Mouse (Mus musculus) testis, postnatal 14 days (tissue): ENCODE measurements around the gene Gm3839.
"Not testable (repeated sequence)": the region's sequence is repeated elsewhere in the genome, so short reads cannot be mapped to it uniquely, and the experiment has no call there.

Experiments
- DNase-seq: peaks from one replicate; pipeline ENCODE4 v3.0.0; 2021; ENCODE audit warnings: low spot score

Gene Gm3839

DNA sequence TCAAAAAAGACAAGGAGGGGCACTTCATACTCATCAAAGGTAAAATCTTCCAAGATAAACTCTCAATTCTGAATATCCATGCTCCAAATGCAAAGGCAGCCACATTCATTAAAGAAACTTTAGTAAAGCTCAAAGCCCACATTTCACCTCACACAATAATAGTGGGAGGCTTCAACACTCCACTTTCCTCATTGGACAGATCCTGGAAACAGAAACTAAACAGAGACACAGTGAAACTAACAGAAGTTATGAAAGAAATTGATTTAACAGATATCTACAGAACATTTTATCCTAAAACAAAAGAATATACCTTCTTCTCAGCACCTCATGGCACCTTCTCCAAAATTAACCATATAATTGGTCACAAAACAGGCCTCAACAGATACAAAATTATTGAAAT is at the start of gene Gm3839:
Gene Gm3839 (minus strand): TSS at position 101 of the 400 bp plus-strand sequence.
- DNase-seq: not testable (repeated sequence)

DNA sequence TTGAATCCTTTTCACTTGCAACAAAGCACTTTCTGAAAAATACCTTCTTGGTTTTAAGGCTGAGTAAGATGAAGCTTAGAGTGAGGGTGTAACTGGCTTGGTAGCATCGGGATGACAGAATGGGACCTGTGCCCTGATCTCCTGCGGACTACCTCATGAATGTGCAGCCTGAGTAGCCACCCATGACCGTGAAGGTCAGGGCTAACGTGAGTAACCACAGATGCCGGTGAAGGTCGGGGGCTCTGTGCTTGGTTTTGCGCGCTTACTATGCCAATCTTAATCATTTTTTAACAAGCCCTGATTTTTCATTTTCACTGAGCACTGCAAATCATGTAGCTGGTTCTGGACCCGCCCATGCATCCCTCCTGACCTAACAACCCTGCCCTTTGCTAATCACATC is 49.1 kb upstream of the Gm3839 start:
- DNase-seq: no peak

DNA sequence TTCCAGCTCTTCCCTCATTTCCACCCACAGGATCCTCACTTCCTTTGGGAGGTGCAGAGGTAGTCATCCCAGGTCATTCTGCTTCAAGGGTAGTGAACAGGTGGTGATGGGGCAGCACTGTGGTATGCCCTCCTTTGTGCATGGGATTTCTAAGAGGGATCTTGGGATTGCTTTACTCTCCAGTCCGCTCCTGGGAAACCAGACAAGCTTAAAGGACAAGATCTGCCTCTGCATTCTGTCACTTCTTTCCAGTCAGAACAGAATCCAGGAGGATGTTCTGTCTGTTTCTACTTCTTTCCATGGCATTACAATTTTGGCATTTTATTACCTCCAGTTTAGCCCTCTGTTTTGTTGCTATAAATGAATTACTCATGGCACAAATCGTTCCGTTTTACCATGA is 21.3 kb upstream of the Gm3839 start:
- DNase-seq: no peak

DNA sequence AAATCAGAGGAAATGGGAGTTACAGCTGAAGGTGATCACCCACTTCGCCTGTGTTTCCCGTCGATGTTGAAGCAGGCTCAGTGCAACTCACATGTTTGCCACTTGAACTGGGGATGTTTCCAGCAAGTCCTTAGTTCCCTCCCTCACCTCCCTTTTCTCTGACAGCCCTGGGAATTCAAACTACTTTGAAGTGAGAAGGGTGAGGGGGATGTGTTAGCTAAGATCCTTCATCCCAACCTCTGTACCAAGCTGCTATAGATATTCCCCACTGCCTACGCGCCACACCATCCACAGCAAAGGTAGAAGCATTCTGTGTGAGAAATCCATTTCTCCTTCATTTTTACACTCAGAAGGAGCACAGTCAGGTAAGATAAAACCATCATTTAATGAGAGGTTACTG is 18.7 kb upstream of the Gm3839 start:
- DNase-seq: no peak

DNA sequence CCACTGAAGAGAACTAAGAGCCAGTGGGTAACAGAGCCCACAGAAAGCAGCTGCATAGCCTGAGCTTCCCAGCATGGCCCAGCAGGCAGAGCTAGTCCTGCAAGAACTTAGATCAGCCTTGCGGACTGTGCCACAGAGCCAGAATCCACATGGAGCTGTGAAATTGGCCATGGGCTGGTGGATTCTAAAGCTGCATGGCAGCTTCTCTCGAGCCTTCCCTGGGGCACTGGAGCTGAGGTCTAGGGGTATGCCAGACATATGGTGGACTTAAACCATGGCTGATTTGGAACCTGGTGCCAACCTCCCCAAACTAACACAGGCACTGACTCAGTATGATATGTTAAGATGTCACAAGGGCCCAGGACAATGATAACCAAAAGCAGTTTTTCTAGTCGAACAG is 10.4 kb downstream of the Gm3839 start:
- DNase-seq: no peak

DNA sequence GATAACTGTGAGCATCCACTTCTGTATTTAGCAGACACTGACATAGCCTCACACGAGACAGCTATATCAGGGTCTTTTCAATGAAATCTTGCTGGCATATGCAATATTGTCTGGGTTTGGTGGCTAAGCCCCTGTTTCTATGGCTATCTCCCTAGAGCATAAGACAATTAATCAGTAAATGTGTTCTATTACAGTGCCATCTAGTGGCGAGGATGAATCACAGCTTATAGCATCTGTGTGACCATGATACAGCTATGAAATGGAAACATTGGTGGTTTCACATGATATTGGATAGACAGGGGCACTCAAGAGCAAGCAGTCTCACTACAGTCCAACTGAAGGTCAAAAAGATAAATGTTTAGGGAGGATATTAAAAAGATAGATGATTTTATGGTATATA is 26.5 kb downstream of the Gm3839 start:
- DNase-seq: no peak

DNA sequence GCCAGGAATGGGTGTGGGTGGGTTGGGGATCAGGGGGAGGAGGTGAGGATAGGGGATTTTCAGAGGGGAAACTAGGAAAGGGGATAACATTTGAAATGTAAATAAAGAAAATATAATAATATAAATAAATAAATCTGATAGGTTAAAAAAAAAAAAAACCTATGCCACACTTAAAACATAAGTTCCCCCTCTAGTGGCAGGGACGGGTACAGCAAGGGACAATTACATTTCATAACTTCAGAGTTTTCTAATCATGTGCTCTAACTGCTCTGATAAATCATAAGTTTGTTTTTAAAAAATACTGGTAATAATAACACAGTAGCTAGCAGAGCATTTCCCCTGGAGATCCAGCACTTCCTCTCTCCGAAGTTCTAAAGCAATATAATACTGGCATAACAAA is 49.4 kb downstream of the Gm3839 start:
- DNase-seq: no peak

DNA sequence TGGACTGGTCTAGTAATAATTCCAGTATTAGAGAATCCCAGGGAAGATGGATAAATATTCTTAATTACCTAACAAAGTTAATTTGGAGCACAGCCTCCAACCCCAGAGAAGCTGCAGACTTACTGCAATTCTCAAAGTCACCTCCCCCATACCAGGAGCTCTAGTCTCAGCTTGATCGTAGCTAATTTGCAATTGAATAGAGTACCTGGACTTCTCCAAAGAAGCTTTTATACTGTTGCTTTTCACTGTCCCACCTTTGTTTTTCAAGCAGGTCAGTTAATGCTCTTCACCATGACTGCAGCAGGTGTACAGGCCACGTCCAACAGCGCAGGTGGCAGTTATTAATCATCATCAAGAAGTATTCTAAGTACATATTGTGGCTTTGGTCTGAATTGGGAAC is 68.6 kb downstream of the Gm3839 start:
- not testable (repeated sequence) for DNase-seq

DNA sequence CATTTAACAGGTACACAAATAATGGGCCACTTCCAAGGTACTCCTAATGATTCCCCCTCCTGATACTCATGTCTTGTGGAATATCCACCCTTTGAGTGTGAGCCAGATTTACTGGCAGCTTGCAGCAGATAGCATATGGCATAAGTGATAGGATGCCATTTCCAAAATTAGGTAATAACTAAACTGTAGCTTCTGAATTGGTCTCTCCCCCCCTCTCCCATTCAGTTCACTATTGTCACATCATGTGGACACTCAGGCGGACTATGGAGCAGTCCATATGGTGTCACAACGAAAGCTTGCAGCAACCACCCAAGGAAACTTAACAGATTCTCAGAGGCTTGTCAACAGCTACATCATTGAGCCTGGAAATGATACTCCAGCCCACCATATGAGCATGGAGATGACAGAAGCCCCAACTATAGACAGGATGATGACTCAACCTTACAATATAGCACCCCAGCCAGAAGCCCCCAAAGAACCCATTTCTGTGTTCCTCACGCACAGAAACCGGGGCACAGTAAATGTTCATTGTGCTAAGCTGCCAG is 99.3 kb downstream of the Gm3839 start:
- DNase-seq: no peak

DNA sequence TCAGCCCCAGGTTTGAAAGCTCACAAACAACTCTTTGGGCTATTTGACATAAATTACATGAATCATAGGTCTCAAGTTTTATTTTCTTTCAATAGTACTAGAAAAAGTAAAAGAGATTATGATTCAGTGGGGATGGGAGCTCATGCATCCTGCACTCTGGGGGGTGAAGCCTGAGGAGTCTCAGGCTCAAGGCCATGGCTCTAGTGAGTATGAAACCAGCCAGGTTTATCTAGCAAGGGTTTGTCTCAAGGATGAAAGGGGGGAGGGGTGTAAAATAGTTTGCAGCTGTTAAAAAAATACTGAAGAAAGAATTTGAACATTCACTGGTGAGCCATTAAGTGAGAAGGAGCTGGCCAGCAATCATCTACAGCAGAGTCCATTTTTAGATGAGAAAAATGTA is 108.5 kb downstream of the Gm3839 start:
- DNase-seq: no peak

DNA sequence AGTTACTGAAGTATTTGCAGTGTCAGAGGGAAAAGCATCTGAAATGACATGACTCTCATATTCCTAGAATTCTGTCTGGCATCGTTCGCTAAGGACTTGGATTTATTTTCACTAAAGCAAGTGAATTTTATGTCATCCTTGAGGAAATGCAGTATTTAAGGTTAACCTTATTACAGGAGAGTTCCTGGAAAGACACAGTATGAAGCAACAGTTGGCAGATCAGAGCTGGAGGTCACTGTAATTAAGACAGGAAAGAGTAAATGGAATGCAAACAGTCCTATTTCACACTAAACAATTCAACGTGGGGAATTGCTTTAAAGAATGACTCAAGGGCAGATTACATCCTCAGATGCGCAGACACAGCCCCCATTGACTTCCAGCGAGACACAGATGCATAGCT is 112.0 kb downstream of the Gm3839 start:
- DNase-seq: no peak

DNA sequence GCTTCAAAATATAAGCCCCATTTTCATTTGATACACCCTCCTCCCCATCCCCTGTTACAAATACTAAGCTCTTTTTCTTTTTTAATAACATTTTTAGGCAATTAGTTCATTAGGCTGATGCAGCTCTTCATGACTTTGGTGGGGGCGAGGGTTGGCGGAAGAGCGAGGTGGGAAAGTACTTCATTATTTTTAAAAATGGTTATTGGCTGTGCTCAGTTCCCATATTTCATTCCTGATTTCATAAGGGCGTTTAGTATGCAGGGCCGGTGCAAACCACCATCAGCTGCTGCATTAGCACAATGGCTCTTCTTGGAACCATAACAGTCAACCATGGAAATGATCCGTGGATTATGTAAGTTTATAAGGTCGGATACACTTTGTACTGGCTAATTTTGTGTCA is 124.4 kb downstream of the Gm3839 start:
- no peak for DNase-seq
